Mouse (Mus musculus): Measurements from ENCODE around the gene Tmem14a. TPM values are rescaled to one million over a fixed set of nuclear protein-coding genes. Genes with fewer than 3 reads are reported as not detected.
A peak's percentile ranks its signal among the peaks of the same experiment; 100 is the strongest.
"Not testable (repeated sequence)": the region's sequence is repeated elsewhere in the genome, so short reads cannot be mapped to it uniquely, and the experiment has no call there.

Tmem14a gene
- polyA plus RNA-seq, 1 experiment from 2014 or later, result 11.8 TPM

GRCm38 (mm10) chr1:21253856-21254255 is 35.5 kb downstream of the Tmem14a start:
- no peak for ATAC-seq (ENCODE audit: extremely low read depth, insufficient number of reproducible peaks, low FRiP score, low TSS enrichment)
- H3K9me3 ChIP-seq, result no peaks in the 10 kb centered on the region

GRCm38 (mm10) chr1:21255625-21256345 is 37.4 kb downstream of the Tmem14a start:
- no peak overlapping the region for H3K4me3 ChIP-seq
- 79% methylated on average over 7 of the region's 7 CpGs for WGBS
- no peaks in the 10 kb centered on the region for H3K36me3 ChIP-seq
- no peaks in the 10 kb centered on the region for H3K4me1 ChIP-seq
- no peak overlapping the region for H3K4me2 ChIP-seq
- no peaks in the 10 kb centered on the region for H3K9me3 ChIP-seq
- H3K27ac ChIP-seq (replicated peaks), result no peak overlapping the region
- no peak overlapping the region for H3K9ac ChIP-seq
- no peaks in the 10 kb centered on the region for H3K27me3 ChIP-seq (replicated peaks)
- no peak for ATAC-seq (ENCODE audit: extremely low read depth, insufficient number of reproducible peaks, low FRiP score, low TSS enrichment)

More at GRCm38 (mm10) chr1:21253856-21254255, 35.5 kb downstream of the Tmem14a start:
- Histone ChIP-seq H3K4me1 (no peaks in the 10 kb centered on the region), H3K27ac (replicated peaks) (no peak overlapping the region), H3K36me3 (no peaks in the 10 kb centered on the region), H3K9ac (no peak overlapping the region), H3K4me3 (no peak overlapping the region), H3K4me2 (no peak overlapping the region), H3K27me3 (replicated peaks) (no peaks in the 10 kb centered on the region)
- WGBS, result 70% methylated on average over 4 of the region's 4 CpGs

- 49% methylated on average over 3 of the region's 3 CpGs for WGBS
- no peaks in the 10 kb centered on the region for H3K36me3 ChIP-seq
- ATAC-seq (ENCODE audit: extremely low read depth, insufficient number of reproducible peaks, low FRiP score, low TSS enrichment), result no peak
- no peak overlapping the region for H3K9ac ChIP-seq
- H3K9me3 ChIP-seq, result no peaks in the 10 kb centered on the region
- H3K27ac ChIP-seq (replicated peaks), result no peak overlapping the region
- H3K4me1 ChIP-seq, result no peaks in the 10 kb centered on the region
- no peak overlapping the region for H3K4me3 ChIP-seq
- no peak overlapping the region for H3K4me2 ChIP-seq
- H3K27me3 ChIP-seq (replicated peaks), result no peaks in the 10 kb centered on the region
These were observed 38.0 kb downstream of the Tmem14a start for GRCm38 (mm10) chr1:21256391-21256790.

GRCm38 (mm10) chr1:21256871-21257270 is 38.5 kb downstream of the Tmem14a start:
- no peak overlapping the region for H3K9ac ChIP-seq
- 70% methylated on average over 5 of the region's 5 CpGs for whole genome bisulfite sequencing
- no peak for ATAC-seq (ENCODE audit: extremely low read depth, insufficient number of reproducible peaks, low FRiP score, low TSS enrichment)

GRCm38 (mm10) chr1:21259981-21260380 is 41.6 kb downstream of the Tmem14a start:
- not testable (repeated sequence) for H3K4me2 ChIP-seq; H3K27me3 ChIP-seq (replicated peaks); H3K4me1 ChIP-seq; ATAC-seq (ENCODE audit: extremely low read depth, insufficient number of reproducible peaks, low FRiP score, low TSS enrichment); H3K9me3 ChIP-seq; H3K9ac ChIP-seq; H3K27ac ChIP-seq (replicated peaks); H3K36me3 ChIP-seq; H3K4me3 ChIP-seq
- WGBS, result 75% methylated on average over 8 of the region's 8 CpGs

More at GRCm38 (mm10) chr1:21256871-21257270, 38.5 kb downstream of the Tmem14a start:
- H3K4me2 ChIP-seq, result no peak overlapping the region
- no peaks in the 10 kb centered on the region for H3K4me1 ChIP-seq
- H3K27me3 ChIP-seq (replicated peaks), result no peaks in the 10 kb centered on the region
- H3K27ac ChIP-seq (replicated peaks), result no peak overlapping the region
- H3K36me3 ChIP-seq, result no peaks in the 10 kb centered on the region
- H3K9me3 ChIP-seq, result no peaks in the 10 kb centered on the region
- H3K4me3 ChIP-seq, result no peak overlapping the region

GRCm38 (mm10) chr1:21262401-21262800 is 44.0 kb downstream of the Tmem14a start:
- Histone ChIP-seq H3K9ac (no peak overlapping the region), H3K27ac (replicated peaks) (no peak overlapping the region), H3K4me2 (no peak overlapping the region), H3K4me3 (no peak overlapping the region), H3K4me1 (no peaks in the 10 kb centered on the region), H3K36me3 (no peaks in the 10 kb centered on the region), H3K27me3 (replicated peaks) (no peaks in the 10 kb centered on the region), H3K9me3 (no peaks in the 10 kb centered on the region)
- ATAC-seq (ENCODE audit: extremely low read depth, insufficient number of reproducible peaks, low FRiP score, low TSS enrichment), result no peak
- WGBS, result 86% methylated on average over 5 of the region's 5 CpGs

GRCm38 (mm10) chr1:21263986-21264385 is 45.6 kb downstream of the Tmem14a start:
- Histone ChIP-seq H3K36me3 (no peaks in the 10 kb centered on the region), H3K9me3 (no peaks in the 10 kb centered on the region), H3K4me3 (no peak overlapping the region), H3K27me3 (replicated peaks) (no peaks in the 10 kb centered on the region), H3K4me1 (no peaks in the 10 kb centered on the region), H3K27ac (replicated peaks) (no peak overlapping the region), H3K9ac (no peak overlapping the region), H3K4me2 (no peak overlapping the region)
- WGBS, result 79% methylated on average over 4 of the region's 4 CpGs
- no peak for ATAC-seq (ENCODE audit: extremely low read depth, insufficient number of reproducible peaks, low FRiP score, low TSS enrichment)

GRCm38 (mm10) chr1:21264747-21265146 is 46.4 kb downstream of the Tmem14a start:
- H3K9me3 ChIP-seq, result no peaks in the 10 kb centered on the region
- H3K4me2 ChIP-seq, result no peak overlapping the region
- WGBS, result 75% methylated on average over 8 of the region's 8 CpGs
- H3K36me3 ChIP-seq, result no peaks in the 10 kb centered on the region
- H3K4me1 ChIP-seq, result no peaks in the 10 kb centered on the region
- no peaks in the 10 kb centered on the region for H3K27me3 ChIP-seq (replicated peaks)
- H3K27ac ChIP-seq (replicated peaks), result no peak overlapping the region
- no peak for ATAC-seq (ENCODE audit: extremely low read depth, insufficient number of reproducible peaks, low FRiP score, low TSS enrichment)
- H3K4me3 ChIP-seq, result no peak overlapping the region
- H3K9ac ChIP-seq, result no peak overlapping the region

- Histone ChIP-seq H3K9me3 (no peaks in the 10 kb centered on the region), H3K27me3 (replicated peaks) (no peaks in the 10 kb centered on the region; the same call in 1 of the 2 replicates), H3K4me2 (no peak overlapping the region), H3K27ac (replicated peaks) (no peak overlapping the region), H3K36me3 (no peaks in the 10 kb centered on the region), H3K4me3 (no peak overlapping the region), H3K4me1 (peaks cover 1% of the 10 kb centered on the region), H3K9ac (no peak overlapping the region)
- ATAC-seq (ENCODE audit: extremely low read depth, insufficient number of reproducible peaks, low FRiP score, low TSS enrichment), result no peak
- WGBS, result 70% methylated on average over 1 of the region's 1 CpGs
These were observed 48.4 kb downstream of the Tmem14a start for GRCm38 (mm10) chr1:21266766-21267165.

GRCm38 (mm10) chr1:21267466-21267865 is 49.1 kb downstream of the Tmem14a start:
- not testable (repeated sequence) for H3K27ac ChIP-seq (replicated peaks)

GRCm38 (mm10) chr1:21271343-21272055 is 53.1 kb downstream of the Tmem14a start:
- ATAC-seq (ENCODE audit: extremely low read depth, insufficient number of reproducible peaks, low FRiP score, low TSS enrichment), result no peak
- H3K4me2 ChIP-seq, result peak overlapping the region; percentile 82
- whole genome bisulfite sequencing, result 19% methylated on average over 18 of the region's 18 CpGs

More at GRCm38 (mm10) chr1:21267466-21267865, 49.1 kb downstream of the Tmem14a start:
- H3K4me3 ChIP-seq; H3K27me3 ChIP-seq (replicated peaks); H3K9me3 ChIP-seq; H3K4me1 ChIP-seq; ATAC-seq (ENCODE audit: extremely low read depth, insufficient number of reproducible peaks, low FRiP score, low TSS enrichment); H3K36me3 ChIP-seq; H3K4me2 ChIP-seq; H3K9ac ChIP-seq: not testable (repeated sequence)
- WGBS, result 81% methylated on average over 7 of the region's 7 CpGs

More at GRCm38 (mm10) chr1:21271343-21272055, 53.1 kb downstream of the Tmem14a start:
- H3K9me3 ChIP-seq, result no peaks in the 10 kb centered on the region
- H3K36me3 ChIP-seq, result no peaks in the 10 kb centered on the region
- H3K4me1 ChIP-seq, result peaks cover 6% of the 10 kb centered on the region
- H3K4me3 ChIP-seq, result peak overlapping the region; percentile 51
- no peak overlapping the region for H3K27ac ChIP-seq (replicated peaks)
- peaks cover 4% of the 10 kb centered on the region; the same call in 1 of the 2 replicates for H3K27me3 ChIP-seq (replicated peaks)
- H3K9ac ChIP-seq, result peak overlapping the region; percentile 75

All from heart, embryonic 13.5 days (tissue).